Mouse (Mus musculus): Measurements from ENCODE around the gene Kars.
A peak's percentile ranks its signal among the peaks of the same experiment; 100 is the strongest.

Kars gene

DNA sequence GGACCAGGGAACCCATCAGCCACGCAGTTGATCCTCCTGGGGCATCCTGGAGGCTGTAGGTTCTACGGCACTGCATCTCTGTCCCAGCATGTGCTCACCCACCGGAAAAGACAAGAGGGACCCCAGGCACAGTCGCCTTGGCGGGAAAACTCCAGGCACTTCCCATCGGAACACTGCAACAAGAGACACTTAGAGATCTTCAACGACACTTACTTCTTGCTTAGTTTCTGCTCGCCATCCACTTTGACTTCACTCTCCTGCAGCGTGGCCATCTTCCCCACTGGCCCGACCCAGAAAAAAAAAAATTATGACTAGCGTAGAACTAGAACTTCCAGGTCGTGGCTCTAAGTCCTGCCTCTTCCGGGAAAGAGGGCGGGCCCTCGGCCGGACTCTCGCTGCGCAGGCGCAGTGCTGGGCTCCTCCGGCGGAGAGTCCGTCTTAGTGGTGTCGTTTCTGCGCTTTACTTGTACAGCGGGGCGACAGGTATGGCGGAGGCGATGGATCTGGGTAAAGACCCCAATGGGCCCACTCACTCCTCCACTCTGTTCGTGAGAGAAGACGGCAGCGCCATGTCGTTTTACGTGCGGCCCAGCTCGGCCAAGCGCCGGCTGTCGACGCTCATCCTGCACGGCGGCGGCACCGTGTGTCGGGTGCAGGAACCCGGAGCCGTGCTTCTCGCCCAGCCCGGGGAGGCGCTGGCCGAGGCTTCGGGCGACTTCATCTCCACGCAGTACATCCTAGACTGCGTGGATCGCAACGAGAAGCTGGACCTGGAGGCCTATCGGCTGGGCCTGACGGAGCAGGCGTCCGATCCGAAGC lies at the start of gene Kars, which contains the start of gene Terf2ip:
Kars (minus strand) TSS at position 327 of the 819 bp plus-strand sequence.
Terf2ip (plus strand) TSS at position 402 of the 819 bp plus-strand sequence.
- peak; percentile 97 for DNase-seq (ENCODE audit: low read depth, low spot score)

DNA sequence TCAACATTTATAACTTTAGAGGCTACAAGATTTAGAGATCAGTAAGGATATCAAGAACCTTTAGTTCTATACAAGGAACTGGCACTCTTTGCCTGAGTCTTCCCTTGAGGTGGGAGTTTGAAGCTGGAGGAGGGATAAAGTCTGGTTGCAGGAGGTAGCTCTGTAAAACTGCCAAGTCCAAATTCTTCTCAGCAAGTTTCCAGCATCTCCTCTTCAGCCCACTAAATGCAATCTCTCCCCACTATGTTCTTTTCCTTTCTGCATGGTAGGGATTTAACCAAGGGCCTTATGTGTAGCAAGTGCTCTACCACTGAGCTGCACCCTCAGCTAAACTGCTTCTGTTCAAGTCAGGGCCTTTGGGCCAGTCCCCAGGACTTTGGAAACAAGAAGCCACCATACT lies 43.3 kb upstream of the Kars start:
- DNase-seq (ENCODE audit: low read depth, low spot score) = no peak

GRCm38 (mm10) chr8:112051537-112051936 lies 40.4 kb upstream of the Kars start:
- peak; percentile 67 for DNase-seq (ENCODE audit: low read depth, low spot score)

- DNase-seq (ENCODE audit: low read depth, low spot score) = peak; percentile 67
These were observed 38.9 kb upstream of the Kars start for GRCm38 (mm10) chr8:112049984-112050383.

- DNase-seq (ENCODE audit: low read depth, low spot score) = no peak
These were observed 37.2 kb upstream of the Kars start for GRCm38 (mm10) chr8:112048293-112048692.

- DNase-seq (ENCODE audit: low read depth, low spot score) = peak; percentile 87
These were observed 34.8 kb upstream of the Kars start for GRCm38 (mm10) chr8:112045896-112046295.

- DNase-seq (ENCODE audit: low read depth, low spot score) = peak; percentile 75
These were observed 34.1 kb upstream of the Kars start for GRCm38 (mm10) chr8:112045182-112045581.

DNA sequence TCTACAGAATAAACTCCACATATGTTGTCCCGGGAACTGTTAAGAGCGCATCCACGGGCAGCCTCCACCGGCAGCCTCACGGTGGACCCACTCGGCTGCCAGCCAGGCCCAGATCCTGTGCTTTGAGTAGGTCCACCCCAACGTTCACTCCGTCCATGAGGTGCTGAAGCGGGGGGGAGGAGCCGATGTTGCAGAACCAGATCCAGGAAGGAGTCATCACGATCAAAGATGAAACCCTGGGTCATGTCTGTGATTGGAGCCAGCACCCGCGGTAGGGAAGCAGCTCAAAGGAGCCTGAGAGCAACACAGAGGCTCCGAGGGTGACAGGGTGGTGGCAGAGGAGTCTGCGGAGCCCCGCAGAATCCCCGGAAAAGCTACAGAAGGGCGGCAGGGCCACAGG lies 26.4 kb upstream of the Kars start:
- peak; percentile 59 for DNase-seq (ENCODE audit: low read depth, low spot score)

DNA sequence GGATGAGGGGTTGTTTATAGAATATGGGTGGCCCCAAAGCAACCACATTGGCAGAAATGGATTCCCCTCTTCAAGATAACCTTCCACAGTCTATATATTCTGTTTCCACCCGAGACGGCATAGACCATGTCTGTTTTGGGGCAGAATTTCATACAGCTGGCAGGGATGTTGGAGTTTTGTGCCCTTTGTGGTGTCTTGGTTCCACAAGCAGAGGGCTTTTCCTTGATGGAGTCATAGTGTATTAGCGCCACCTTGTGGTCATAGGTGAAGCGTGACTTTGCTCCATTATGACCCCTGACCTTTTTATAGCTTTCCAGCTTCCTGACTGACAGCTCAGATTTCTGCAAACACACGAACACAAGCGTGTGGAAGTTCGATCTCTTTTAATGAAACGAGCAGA lies 23.5 kb upstream of the Kars start:
- peak; percentile 90 for DNase-seq (ENCODE audit: low read depth, low spot score)

GRCm38 (mm10) chr8:112033071-112033470 lies 21.9 kb upstream of the Kars start:
- DNase-seq (ENCODE audit: low read depth, low spot score) = peak; percentile 88

- no peak for DNase-seq (ENCODE audit: low read depth, low spot score)
These were observed 19.5 kb upstream of the Kars start for GRCm38 (mm10) chr8:112030663-112031062.

- DNase-seq (ENCODE audit: low read depth, low spot score) = no peak
These were observed 18.3 kb upstream of the Kars start for GRCm38 (mm10) chr8:112029455-112029854.

DNA sequence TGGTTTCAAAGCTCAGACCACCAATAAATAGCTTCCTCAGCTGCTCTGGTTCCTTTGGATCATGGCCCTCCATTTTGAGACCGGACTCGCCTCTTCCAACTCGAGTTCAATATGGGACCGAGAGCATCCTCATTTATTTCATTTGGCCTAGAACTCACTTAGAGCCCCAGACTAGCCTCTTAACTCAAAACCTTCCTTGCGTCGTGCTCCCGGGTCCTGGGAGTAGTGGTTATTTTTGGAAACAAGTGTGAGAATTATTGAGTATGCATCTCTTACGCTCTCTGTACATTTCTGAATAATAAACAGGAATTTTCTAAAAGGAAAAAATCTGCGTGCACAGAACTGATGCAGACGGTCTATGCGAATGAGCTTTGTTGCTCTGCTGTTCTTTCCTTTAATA lies 3.8 kb upstream of the Kars start, which contains the start of gene Gm6793:
Gm6793 (minus strand) TSS at position 101 of the 400 bp plus-strand sequence.
- no peak for DNase-seq (ENCODE audit: low read depth, low spot score)

GRCm38 (mm10) chr8:112011816-112012242 lies 706 bp upstream of the Kars start:
- DNase-seq (ENCODE audit: low read depth, low spot score) = no peak

DNA sequence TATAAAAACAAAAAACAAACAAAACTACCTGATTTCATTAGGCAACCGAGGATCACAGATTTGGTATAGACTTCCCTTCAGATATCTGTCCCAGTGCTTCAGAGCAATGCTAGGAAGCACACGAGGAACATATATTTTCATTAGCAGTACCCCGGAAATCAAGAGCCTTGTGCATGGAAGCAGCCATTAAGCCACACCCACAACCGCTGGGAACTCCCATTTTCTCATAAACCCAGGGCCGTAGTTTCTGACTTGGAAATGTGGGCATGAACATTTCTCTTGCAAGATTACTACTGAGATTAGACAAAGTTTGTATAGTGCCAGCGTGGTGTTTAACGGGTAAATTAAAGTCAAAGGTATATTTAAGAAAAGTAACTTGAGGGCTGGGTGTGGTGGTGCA lies 1.6 kb downstream of the Kars start:
- DNase-seq (ENCODE audit: low read depth, low spot score) = peak; percentile 60

DNA sequence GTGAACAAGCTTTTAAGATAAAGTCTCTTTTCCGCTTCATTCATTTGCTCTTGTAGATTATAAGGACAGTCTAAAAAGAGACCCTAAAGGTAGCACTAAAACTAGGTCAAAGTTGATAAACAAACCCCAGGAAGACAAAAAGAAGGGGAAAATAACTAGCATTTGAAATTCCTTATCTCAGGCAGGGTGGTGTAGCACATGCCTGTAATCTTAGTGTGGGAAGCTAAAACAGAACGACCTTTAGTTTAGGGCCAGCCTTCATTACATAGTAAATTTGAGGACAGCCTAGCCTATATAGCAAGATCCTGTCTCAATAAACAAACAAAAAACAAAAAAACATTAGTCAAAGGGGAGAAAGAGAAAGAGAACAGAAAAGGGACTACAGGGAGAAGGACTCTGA lies 3.5 kb downstream of the Kars start:
- DNase-seq (ENCODE audit: low read depth, low spot score) = no peak

DNA sequence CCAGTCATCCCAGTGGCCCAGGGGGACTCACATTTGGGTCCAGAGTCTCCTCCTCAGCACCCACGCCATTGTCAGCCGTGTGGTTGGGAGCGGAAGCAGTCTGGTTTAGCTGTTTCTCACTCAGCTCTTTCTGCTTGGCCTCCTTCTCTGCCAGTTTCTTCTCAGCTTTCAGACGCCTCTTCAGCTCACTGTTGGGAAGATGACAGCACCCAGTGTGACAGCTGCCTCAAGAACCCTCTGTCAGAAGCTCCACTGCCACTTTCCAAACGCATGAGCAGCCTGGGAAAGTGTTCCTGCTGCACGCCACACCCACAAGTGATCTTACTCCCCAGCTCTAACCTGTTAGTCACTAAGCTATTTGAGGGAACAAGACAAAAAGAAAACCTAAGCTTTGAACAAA lies 5.5 kb downstream of the Kars start:
- peak; percentile 20 for DNase-seq (ENCODE audit: low read depth, low spot score)

GRCm38 (mm10) chr8:112004754-112005153 lies 6.4 kb downstream of the Kars start:
- no peak for DNase-seq (ENCODE audit: low read depth, low spot score)

DNA sequence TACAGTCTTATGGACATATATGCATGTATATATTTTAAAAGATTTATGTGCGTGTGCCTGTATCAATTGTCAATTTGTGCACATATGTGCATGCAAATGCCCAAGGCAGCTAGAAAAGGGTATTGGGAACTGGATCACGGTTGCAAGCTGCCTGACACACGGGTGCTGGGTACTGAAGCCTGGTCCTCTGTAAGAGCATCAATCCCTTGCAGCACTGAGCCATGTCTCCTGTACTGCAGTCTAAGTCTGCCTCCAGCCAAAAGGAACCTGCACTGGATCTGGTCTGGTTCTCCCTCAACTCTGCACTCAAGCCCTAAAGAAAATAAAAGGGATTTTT lies 18.5 kb downstream of the Kars start:
- no peak for DNase-seq (ENCODE audit: low read depth, low spot score)

DNA sequence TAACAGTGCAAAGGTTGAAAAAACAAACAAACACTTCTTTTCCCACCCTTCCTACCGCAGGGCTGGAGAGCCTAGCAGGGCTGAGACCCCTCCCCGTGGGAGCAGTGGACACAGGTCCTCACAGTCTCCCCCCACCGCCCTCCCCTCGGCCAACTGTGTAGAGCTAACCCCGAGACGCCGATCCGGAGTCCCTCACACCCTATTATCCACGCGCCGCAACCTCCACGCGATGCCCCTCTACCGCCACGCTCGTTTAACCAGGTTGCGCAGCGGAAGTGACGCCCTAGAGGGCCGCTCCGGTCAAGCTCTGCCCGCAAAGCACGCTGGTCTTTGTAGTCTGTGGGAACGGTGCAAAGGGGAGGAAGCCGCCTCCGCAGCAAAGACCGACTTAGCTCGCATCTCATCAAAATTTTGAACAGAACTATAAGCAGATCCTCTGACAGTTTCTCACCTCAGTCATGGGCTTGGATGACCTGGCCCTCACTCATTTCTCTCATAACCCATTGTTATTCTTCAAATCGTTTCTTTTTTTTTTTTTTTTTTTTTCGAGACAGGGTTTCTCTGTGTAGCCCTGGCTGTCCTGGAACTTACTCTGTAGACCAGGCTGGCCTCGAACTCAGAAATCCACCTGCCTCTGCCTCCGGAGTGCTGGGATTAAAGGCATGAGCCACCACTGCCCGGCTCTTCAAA lies 19.0 kb downstream of the Kars start, which contains the start of gene Adat1:
Adat1 (minus strand) TSS at position 290 of the 690 bp plus-strand sequence.
- peak; percentile 93 for DNase-seq (ENCODE audit: low read depth, low spot score)

- no peak for DNase-seq (ENCODE audit: low read depth, low spot score)
These were observed 19.8 kb downstream of the Kars start for GRCm38 (mm10) chr8:111991278-111991677.

- peak; percentile 93 for DNase-seq (ENCODE audit: low read depth, low spot score)
These were observed 21.2 kb downstream of the Kars start for GRCm38 (mm10) chr8:111989911-111990310.

DNA sequence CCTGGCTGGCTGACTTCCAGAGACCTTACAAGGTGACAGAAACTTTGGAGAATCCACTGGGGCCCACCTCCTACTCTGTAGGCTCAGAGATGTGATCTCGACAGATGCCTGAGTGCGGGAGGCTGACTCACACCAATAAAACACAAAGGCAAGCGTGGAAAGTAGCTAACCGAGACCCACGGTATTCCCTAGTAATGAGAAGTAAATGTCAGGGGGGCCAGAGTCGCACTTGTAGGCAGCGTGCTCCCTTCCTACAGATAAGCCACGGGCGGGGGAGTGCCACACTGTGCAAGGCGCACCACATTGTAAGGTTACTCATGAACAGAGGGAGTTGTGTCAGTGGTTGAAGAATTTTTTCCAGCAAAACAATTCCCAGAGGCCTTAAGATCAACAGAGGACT lies 26.6 kb downstream of the Kars start:
- no peak for DNase-seq (ENCODE audit: low read depth, low spot score)

All from ZHBTc4 (cell line).